1 mouse cellular context compared by ENCODE assay signal in genomic region chr14:51085086-51085485, GRCm38 (mm10).
TF ChIP-seq lines count a peak whose summit lies in the region.

No protein-coding gene starts in this region.

TF ChIP-seq in MEL, 35 proteins besides CTCF, POLR2A, EP300 and RAD21:
- TF ChIP-seq SMC3 (IDR thresholded peaks at IDR 0.05; ENCODE audit: low read depth, low read length) (no peak), ZNF384 (IDR thresholded peaks at IDR 0.05; ENCODE audit: low read depth, low read length) (no peak), CHD1 (IDR thresholded peaks at IDR 0.05; ENCODE audit: low read depth, low read length) (no peak), ELF1 (IDR thresholded peaks at IDR 0.05; ENCODE audit: low read depth, low read length) (no peak), RCOR1 (IDR thresholded peaks at IDR 0.05; ENCODE audit: low read depth, low read length) (no peak), ZKSCAN1 (IDR thresholded peaks at IDR 0.05; ENCODE audit: low read depth, low read length) (no peak), POLR2AphosphoS2 (IDR thresholded peaks at IDR 0.05; ENCODE audit: low read length) (no peak), USF1 (IDR thresholded peaks at IDR 0.05; ENCODE audit: low read depth, low read length) (no peak), ETS1 (IDR thresholded peaks at IDR 0.05; ENCODE audit: low read depth, low read length) (no peak)
TF ChIP-seq in MEL: peak in this region for 0.
